Mouse (Mus musculus) spleen, adult 2 months (tissue): ENCODE measurements around the gene Naa15. TPM values are rescaled to one million over a fixed set of nuclear protein-coding genes. Genes with fewer than 3 reads are reported as not detected.

Source experiments
- DNase-seq, 2 experiments: peaks; one replicate each; pipeline versions ENCODE4 v3.0.0 to v3.0.0-alpha.2; 2012 to 2021; ENCODE audit warnings: low spot score in 2 of 2, low read depth in 1 of 2
- H3K27ac ChIP-seq: fragments of 200-500 bp; 2 replicates; pipeline ENCODE4 v1.5.1; 2012; ENCODE audit warnings: low read length, inconsistent platforms; ENCODE audit not compliant: insufficient read depth
- H3K27me3 ChIP-seq: fragments of 200-500 bp; 2 replicates; pipeline ENCODE4 v1.6.1; 2012; ENCODE audit warnings: mild to moderate bottlenecking, moderate library complexity, low read length, inconsistent platforms; ENCODE audit not compliant: control insufficient read depth, insufficient read depth
- H3K36me3 ChIP-seq: fragments of 200-500 bp; 2 replicates; pipeline ENCODE4 v1.6.1; 2012; ENCODE audit warnings: mild to moderate bottlenecking, low read length, inconsistent platforms; ENCODE audit not compliant: control insufficient read depth, insufficient read depth
- H3K4me1 ChIP-seq: fragments of 200-500 bp; 2 replicates; pipeline ENCODE4 v1.6.1; 2011; ENCODE audit warnings: inconsistent platforms; ENCODE audit not compliant: control insufficient read depth, insufficient read depth, insufficient read length
- H3K4me3 ChIP-seq: fragments of 200-500 bp; 2 replicates; pipeline ENCODE4 v1.5.1; 2011; ENCODE audit warnings: mild to moderate bottlenecking, inconsistent platforms; ENCODE audit not compliant: insufficient read depth, insufficient read length; ENCODE audit errors: extremely low read depth
- CTCF ChIP-seq: fragments of 200-500 bp; IDR thresholded peaks from 2 replicates; pipeline ENCODE4 v1.5.1; 2011; ENCODE audit warnings: mild to moderate bottlenecking, inconsistent platforms; ENCODE audit not compliant: insufficient read depth, insufficient read length, insufficient replicate concordance; ENCODE audit errors: extremely low read depth
- POLR2A ChIP-seq: fragments of 200-500 bp; IDR thresholded peaks from 2 replicates; pipeline ENCODE4 v1.6.1; 2011; ENCODE audit warnings: low read depth, low read length, inconsistent platforms
- WGBS: fragments of 180-500 bp; shearing (Covaris S2); methylation state at CpG from one replicate; pipeline ENCODE4 v1.1.7; 2018; 5-methylcytosine and 5-hydroxymethylcytosine counted together
- polyA plus RNA-seq: library from polyadenylated mRNA; depleted of rRNA; stranded (reverse); fragments of >200 nt; gene quantifications from 2 replicates; pipeline ENCODE4 v1.2.3, GENCODE M21; 2012

The Naa15 gene
- polyA plus RNA-seq, 1 experiment: 2.1 TPM

- 92% methylated on average over 3 of the region's 3 CpGs for WGBS
- Histone ChIP-seq H3K36me3 (no peaks in the 10 kb centered on the region), H3K27me3 (no peaks in the 10 kb centered on the region), H3K27ac (no peak overlapping the region), H3K4me3 (no peak overlapping the region), H3K4me1 (peaks cover 3% of the 10 kb centered on the region)
- no peak for DNase-seq
- TF ChIP-seq POLR2A: no peak
- TF ChIP-seq CTCF: no peak
Measured at GRCm38 (mm10) chr3:51394881-51395280, 20.1 kb upstream of the Naa15 start.

- no peak overlapping the region for H3K4me3 ChIP-seq
Measured at GRCm38 (mm10) chr3:51395461-51396145, 19.3 kb upstream of the Naa15 start.

GRCm38 (mm10) chr3:51396219-51397068 lies 18.5 kb upstream of the Naa15 start, which contains the start of gene Mgarp:
Gene Mgarp (minus strand): TSS chr3:51396738.
- Histone ChIP-seq H3K4me1 (peaks cover 3% of the 10 kb centered on the region), H3K4me3 (peak within 1 kb of the TSS; percentile 62), H3K36me3 (no peaks in the 10 kb centered on the region), H3K27ac (no peak within 1 kb of the TSS), H3K27me3 (no peaks in the 10 kb centered on the region)
- TF ChIP-seq POLR2A: no peak
- no peak for TF ChIP-seq CTCF
- DNase-seq: peak in 1 of 2 experiments; percentile 34
- 7% methylated on average over 41 of the region's 41 CpGs for WGBS

More at GRCm38 (mm10) chr3:51395461-51396145, 19.3 kb upstream of the Naa15 start:
- Histone ChIP-seq H3K4me1 (peaks cover 3% of the 10 kb centered on the region), H3K27me3 (no peaks in the 10 kb centered on the region), H3K36me3 (no peaks in the 10 kb centered on the region), H3K27ac (no peak overlapping the region)
- no peak for TF ChIP-seq POLR2A
- TF ChIP-seq CTCF: no peak
- no peak for DNase-seq
- WGBS: 76% methylated on average over 19 of the region's 19 CpGs

GRCm38 (mm10) chr3:51397700-51398299 lies 17.1 kb upstream of the Naa15 start:
- H3K27me3 ChIP-seq: no peaks in the 10 kb centered on the region
- H3K4me1 ChIP-seq: peaks cover 3% of the 10 kb centered on the region
- H3K36me3 ChIP-seq: no peaks in the 10 kb centered on the region
- H3K27ac ChIP-seq: no peak overlapping the region
- no peak for DNase-seq
- TF ChIP-seq CTCF: no peak
- TF ChIP-seq POLR2A: no peak
- no peak overlapping the region for H3K4me3 ChIP-seq
- WGBS: 83% methylated on average over 15 of the region's 15 CpGs

DNA sequence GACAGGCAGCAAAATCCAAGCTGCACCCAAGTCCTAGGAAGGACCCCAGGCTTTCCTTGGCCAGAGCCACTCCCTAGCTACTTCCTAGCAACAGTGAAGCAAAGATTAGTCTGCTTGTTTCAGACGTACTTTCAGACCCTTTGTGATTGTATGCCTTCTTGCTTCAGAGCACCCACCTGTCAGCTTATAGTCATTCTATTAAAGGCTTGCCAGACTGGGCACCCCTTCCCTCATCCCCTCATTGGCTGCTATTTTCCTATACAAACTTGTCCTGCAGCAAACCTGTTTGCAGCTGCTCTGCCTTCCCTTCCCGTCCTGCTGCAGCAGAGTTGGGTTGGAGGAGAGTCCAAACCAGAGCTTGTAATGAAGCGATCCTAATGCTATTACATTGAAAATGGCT lies 16.3 kb upstream of the Naa15 start:
- no peak overlapping the region for H3K27ac ChIP-seq
- no peak for TF ChIP-seq POLR2A
- no peak for TF ChIP-seq CTCF
- no peak for DNase-seq
- no peaks in the 10 kb centered on the region for H3K27me3 ChIP-seq
- WGBS: 42% methylated on average over 3 of the region's 3 CpGs
- H3K36me3 ChIP-seq: no peaks in the 10 kb centered on the region
- H3K4me1 ChIP-seq: peaks cover 3% of the 10 kb centered on the region
- no peak overlapping the region for H3K4me3 ChIP-seq

DNA sequence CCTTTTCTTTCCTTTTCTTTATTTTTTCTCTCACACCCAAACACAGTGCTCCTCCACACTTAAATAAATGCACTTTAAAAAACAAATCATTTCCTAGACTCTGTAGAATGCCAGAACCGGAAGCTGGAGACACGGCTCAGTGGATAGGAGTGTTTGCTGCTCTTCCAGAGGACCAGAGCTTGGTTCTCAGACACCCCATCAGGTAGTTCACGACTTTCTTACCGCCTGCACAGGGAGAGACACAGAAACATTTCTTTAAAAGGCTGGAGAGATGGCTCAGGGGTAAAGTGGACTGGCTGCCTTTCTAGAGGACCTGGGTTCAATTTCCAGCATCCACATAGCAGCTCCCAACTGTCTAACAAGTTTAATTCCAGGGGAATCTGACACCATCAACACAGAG lies 15.4 kb upstream of the Naa15 start:
- 68% methylated on average over 4 of the region's 4 CpGs for WGBS
- no peaks in the 10 kb centered on the region for H3K27me3 ChIP-seq
- peaks cover 1% of the 10 kb centered on the region; the same call in 1 of the 2 replicates for H3K36me3 ChIP-seq
- TF ChIP-seq CTCF (no peak), POLR2A (no peak)
- DNase-seq: no peak
- no peak overlapping the region for H3K27ac ChIP-seq
- H3K4me3 ChIP-seq: no peak overlapping the region
- H3K4me1 ChIP-seq: peaks cover 3% of the 10 kb centered on the region
